Mouse (Mus musculus) frontal cortex, adult (tissue): Measurements from ENCODE around the gene Gm47841.
A peak's percentile ranks its signal among the peaks of the same experiment; 100 is the strongest.

Experiments
- ATAC-seq: cut with Nextera tagmentation; 2 replicates; pipeline ENCODE4 v1.9.2; 2017; ENCODE audit warnings: mild to moderate bottlenecking, moderate library complexity, mixed read lengths; ENCODE audit not compliant: low TSS enrichment

The Gm47841 gene

DNA sequence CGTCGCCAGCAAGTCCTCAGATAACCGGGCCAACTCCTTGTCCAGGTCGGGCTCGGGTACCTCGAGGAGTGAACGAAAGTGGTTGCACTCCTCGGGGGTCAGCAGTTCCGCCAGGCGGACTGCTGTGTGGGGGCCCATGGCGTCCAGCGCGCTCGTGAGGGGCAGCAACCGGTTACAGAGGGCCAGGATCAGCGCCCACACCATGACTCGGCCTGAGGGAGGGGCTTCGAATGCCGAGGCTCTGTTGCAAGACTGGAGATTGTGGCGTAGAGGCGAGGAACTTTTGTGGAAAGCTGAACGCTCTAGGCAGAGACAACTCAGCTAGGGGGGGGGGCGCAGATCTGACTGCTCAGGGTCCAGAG is at the start of gene Gm47841:
TSS of gene Gm47841 (minus strand) at position 204 of the 362 bp plus-strand sequence.
- no peak for ATAC-seq

DNA sequence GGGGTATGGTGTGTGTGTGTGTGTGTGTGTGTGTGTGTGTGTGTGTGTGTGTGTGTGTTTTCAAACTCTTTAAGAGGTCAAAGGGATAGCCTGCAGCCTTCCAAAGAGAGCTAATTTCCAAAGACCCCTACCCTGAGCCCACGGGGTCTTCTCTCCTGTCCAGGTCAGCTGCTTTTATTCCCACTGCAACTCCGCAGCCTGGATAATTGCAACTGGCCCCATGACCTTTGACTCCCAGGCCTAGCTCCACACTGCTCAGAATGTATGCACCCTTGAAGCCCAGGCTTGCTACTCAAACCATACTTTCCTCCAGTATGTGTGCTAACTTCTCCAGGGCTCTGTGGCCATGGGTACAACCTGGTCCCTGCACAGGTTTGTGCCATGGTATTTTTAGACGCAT is 48.2 kb upstream of the Gm47841 start:
- ATAC-seq, result no peak

DNA sequence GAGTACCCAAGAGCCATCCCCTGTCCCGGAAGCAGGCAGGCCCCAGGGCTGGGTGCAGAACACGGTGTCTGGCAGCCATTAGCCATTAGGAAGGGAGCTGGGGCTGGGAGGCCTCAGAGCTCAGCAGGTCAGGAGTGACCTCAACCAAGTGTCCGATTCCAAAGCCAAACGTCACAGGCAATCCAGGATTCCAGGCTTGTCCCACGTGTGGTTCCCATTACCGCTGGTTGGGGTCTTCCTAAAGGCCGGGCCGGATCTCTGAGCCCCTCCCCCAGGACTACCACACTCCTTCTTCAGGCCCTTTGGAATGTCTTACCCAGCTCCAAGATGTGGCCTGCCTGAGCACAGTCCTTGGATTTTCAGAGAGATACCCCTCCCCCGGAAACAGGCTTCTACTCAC is 47.8 kb upstream of the Gm47841 start:
- no peak for ATAC-seq

DNA sequence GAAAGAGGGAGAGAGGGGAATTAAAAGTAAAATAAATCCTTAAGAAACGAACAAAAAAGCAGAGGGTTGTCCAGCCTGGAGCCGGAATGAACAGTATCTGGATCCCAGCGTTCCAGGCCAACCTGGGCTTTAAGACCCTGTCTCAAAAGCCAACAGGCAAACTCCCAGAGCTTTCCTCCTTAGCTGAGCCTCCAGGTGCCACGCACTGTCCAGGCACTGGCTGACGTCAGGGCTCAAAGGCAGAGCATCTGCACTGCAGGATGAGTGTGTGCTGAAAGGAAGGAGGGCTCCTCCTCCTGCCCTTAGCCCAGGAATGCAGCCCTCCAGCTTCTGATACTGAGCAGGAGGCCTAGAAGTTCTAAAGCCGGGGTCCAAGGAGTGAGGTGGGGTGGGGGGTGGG is 46.8 kb upstream of the Gm47841 start:
- ATAC-seq, result no peak

DNA sequence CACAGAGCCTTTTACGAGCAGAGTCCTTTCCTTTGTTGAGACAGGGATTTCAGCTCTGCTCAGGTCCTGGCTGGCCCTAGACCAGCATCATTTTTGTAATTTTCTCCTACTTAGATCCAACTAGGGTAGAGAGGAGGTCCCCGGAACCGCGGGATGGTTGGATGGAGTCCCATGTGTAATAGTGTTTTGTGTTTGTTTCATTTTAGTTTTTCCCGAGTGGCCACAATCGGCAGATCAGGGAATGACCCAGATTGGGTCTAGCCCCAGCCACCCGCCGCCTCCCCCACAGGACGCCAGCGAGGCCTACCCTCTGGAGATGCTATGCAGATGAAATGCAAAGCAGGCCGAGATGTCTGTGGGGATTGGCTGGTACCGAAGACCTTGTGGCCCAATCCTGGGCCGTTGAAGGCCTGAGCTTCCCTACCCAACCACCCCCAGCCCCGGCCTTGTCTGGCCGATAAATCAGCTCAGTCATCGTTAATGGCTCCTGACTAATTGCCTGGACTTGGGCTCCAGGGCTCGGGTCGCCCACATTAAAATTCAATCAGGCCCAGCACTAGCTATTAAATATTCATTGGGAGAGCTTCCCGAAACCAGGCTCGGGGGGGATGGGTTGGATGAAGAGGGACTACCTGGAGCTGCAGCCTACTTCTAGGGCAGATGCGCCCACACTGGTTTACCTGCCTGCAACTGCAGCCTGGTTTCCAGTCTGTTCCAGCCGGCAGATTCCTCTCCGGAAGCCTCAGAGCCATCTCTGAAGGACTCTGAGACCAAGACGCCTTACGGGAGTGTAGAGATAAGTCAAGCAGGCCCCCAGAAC is 45.8 kb upstream of the Gm47841 start:
- ATAC-seq, result peak; percentile 81

DNA sequence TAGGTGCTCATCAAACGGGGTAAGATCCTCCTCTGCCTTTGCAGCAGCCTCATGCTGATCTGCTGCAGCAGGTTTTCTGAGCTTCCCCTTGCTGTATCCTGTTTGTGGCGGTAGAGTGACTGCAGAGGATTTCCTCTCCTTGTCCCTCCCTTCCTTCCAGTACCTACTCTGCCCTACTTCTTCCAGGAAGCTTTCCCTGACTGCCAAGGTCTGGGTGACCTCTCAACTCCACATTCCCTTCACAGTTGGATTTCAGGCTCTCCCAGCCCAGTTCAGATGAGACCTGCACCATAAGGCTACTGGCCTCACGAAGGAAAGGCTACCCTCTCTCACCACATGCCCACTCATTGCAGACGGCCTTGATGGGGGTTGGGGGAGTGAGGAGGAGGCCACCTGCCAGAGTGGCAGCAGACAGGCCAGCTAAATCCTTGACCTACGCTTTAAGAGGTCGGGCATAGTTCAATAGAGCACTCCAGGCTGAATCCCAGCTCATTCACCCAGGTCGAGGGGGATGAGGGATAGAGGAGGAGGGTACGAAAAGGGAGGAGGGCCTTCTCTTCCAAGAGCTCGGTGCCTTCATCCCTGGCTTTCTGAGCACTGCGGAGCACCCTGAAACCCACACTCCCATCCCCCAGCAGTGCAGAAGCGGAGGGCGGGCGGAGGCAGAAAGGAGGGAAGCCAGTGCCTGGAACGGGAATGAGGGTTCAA is 45.1 kb upstream of the Gm47841 start:
- ATAC-seq, result peak; percentile 42; the same call in 1 of the 2 replicates

DNA sequence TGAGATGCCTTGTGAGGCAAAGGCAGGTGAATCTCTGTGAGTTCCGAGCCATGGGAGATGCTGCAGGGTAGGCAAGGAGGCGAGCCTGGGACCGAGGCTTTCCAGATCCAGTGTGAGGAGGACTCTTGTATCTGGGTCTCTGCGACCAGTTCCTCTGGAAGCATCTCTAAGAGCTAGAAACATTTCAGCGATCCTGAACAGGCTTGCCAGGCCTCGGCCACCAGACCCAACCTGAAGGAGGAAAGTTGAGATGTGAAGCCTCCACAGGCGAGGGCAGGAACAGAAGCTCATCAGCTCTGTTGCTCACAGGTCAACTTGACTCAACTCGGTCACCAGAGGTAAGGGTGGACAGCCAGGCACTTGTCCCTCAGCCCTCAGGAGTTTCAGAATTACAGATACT is 44.4 kb upstream of the Gm47841 start:
- no peak for ATAC-seq

DNA sequence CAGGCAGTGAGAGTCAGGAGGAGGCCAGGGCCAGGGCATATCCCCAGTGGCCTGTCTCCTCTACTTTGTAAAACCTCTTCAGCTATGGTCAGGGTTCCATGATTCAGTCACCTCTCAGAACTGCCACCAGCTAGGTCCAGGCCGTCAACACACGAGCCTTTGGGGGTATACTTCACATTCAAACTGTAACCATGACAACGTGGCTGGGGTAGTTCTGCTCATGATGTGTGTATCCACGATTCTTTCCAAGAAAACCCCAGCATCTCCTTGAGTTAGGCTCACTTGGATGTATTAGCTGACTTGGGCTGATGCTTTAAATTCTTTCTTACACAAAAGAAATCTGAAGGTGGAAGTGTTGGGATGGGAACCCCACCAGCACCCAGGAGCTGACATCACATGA is 41.1 kb upstream of the Gm47841 start:
- no peak for ATAC-seq

DNA sequence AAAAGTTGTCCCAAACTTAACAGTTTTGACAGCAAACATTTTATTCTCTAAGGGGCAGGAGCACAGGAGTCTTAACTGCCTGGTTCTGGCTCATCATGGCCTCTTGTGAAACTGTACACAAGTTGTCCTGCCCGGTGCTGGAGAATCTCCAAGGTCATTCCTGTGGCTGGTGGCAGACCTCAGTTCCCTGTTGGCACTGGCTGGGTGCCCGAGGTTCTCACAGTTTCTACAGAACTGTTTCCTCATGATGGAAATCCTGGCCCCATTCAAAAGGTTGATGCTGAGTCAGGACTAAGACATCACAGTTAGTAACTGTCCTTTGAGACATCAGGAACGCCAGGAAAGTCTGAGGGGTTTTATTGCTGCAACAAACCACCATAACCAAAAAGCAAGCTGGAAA is 39.8 kb upstream of the Gm47841 start:
- no peak for ATAC-seq

DNA sequence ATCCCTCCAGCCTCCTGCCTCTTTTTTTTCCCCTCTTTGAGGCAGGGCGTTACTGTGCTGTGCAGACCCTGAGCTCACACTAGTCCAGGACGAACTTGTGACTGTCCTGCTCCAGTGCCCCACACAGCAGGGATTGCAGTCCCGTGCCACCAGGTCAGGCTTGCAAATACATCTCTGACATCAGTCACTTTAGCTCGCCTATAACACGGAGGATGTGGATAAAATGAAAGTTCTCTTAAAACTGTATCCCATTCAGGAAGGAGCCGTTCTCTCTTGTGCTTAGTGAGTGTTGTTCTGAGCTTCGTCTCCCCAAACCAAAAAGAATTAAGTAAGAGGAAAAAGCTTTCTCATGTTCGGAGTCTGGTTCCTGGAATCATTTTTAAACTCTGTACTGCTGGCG is 39.3 kb upstream of the Gm47841 start:
- no peak for ATAC-seq

DNA sequence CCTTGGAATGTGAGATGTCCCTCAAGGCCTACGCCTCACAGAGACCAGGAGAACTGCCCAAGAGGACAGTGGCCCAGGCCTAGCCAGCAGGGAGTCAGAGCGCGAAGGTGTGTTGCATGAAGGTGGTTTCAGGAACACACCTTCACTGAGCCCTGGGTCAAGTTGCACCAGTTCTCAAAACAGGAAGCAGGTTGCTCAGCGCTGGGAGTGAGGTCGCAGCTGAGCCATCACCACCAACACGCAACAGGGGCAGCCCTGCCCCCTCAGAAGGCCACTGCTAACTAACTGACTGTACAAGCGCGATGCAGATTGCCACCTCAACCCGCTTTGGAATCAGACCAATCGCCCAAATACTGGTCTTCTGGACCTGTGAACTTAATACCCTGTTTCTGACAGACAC is 37.3 kb upstream of the Gm47841 start:
- no peak for ATAC-seq

DNA sequence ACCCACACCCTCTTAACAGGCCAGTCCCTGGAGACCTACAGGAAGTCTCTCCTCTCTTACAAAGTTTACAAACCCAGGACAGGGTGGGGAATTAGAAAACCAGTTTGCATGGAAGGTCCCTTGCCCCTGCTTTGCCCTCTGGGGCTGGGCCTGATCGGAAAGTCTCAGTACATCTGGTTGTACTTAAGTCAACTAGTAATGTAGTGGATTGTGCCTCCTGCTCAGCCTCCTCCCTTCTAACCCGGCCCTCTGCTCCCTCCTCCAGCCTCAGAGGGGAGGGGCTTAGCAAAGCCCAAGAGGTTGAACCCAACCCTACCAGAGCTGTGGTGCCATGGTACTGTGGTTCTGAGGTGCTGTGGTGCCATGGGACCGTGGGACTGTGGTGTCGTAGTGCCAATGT is 35.0 kb upstream of the Gm47841 start:
- ATAC-seq, result no peak

DNA sequence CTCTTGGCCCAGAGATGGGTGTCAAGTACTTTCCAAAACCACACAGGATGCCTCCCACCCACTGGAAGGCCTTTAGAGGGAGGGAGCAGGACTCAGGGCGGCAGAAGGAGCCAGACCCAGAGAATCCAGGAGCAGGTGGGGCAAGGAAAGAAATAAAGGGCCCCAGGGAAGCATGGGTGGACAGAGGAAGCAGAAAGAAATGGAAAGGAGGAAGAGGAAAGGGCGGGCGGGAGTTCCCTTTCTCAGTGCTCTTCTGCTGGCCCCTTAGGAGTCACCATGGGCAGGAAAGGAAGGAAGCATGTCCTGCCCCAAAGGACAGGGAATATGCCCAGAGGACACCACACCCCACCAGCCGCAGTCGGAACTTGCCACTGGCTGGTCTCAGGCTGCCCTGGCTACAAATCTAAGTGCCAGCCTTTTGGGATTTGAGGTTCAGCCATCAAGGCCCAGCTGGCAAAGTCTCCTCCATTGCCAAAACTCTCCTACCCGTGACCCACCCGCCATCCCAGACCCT is 33.9 kb upstream of the Gm47841 start:
- no peak for ATAC-seq

DNA sequence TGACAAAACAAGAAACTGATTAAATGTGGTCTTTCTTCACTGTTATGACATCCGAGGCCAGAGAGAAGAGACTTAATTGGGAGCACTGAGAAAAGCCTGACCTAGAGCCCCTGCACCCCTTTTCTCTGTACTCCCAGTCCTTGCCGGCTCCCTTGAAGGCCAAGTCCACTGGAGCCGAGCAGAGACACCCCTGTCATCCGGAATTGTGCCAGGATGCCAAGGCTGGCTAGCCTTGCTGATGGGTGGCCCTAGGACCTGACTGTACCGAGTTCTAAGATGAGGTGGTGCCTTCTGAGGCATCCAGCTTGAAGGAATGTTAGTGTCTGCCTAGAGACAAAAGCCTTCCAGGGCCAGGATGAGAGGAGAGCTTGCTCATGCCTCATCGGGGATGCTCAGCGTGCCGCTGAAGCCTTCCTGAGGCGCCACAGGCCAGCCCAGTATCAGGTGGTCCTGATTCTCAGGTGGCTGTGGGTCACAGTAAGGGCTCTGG is 32.9 kb upstream of the Gm47841 start:
- no peak for ATAC-seq

DNA sequence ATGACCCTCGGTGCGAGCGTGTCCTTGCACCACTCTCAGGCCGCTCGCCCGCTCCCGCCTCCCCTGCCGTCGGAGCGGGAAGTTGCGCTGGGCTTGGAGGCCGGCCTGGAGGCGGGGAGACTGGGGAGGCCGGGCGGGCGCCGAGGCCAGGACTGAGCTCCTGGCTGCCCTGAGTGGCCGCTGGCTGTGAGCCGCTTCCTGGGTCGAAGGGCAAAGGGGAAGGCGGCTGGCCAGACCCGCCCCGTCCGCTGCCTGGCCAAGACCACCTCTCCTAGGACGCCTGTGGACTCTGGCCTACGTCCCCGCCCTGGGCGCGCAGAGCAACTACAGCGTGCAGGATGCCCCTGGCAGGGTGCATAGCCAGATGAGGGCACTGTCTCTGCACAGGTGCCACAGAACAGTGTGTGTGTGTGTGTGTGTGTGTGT is 31.5 kb upstream of the Gm47841 start:
- ATAC-seq, result peak; percentile 73

DNA sequence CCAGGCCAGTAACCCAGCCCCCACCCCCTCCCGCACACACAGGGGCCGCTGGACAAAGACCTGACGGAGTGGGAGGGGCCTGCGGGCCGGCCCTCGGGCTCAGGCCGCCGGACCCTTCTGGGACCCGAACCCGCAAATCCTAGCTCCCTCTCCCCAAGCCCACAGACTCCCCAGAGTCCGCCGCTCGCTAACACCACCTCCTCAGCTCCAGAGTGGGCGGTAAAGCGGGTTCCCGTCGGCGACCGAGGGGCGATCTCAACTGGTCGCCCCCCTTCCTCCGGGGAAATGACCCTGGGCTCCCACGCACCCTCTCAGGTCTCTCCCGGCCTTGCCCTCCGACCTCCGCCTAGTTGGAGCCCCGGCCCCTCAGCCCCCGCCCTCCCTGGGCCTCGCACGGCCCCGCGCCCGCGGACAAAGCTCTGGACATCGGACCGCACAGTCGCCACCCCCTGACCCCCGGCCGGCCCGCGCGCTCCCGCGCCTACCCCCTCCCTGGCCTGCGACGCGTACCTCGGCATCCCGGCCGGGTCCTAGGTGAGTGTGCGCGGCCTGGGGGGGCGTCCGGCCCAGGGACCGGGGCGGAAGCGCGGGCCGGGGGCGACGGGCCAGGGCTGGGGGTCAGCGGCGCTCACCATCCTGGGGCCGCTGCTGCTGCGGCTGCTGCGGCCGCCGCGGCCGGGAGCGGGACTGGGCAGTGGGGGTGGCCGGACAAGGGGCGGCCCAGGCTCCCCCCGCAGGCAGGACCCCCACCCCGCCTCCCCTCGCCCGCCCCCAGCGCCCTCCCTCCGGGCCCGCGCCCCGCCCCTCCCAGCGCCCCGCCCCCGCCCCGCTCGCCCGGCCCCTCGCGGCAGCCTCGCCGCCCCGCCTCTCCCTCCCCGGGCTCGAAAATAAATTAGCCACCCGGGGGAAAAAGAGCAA is 30.9 kb upstream of the Gm47841 start, which contains the start of gene Fignl2:
TSS of gene Fignl2 (minus strand) at position 755 of the 918 bp plus-strand sequence.
- ATAC-seq, result no peak

DNA sequence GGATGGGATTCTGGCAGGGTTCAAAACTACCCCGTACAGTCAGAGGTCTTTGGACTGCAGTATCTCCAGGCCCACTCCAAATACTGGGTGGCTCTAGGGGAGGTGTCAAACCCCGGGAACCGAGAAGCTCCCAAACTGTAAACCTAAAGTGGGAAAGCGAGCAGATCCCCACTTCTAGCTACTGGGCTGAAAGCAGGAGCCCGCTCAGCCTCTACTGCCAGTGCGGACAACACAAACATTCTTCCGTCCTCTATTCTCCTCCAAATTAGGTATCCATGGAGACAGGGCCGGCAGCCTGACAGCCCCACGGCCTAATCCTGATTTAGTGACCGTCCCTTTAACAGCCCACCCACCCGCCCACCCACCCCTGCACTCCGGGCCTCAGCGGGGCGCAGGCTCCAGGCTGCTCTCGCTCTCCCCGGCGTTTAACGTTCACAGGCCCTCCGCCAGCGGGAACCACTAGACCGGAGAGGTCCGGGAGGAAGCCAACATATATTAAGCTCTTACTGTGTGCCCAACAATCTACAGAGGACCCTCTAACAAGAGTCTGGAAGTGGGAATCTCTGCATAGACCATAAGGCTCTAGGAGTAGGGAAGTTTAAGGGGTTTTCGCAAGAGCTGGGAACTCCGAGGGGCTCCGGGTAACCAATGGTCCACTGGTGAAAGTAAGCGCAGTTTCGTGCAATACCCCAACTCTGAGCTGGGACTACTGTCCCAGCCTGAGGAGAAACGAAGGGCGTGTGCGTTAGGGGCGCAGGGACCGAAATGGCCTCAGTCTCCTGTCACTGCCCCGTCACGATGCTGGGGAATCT is 30.0 kb upstream of the Gm47841 start:
- ATAC-seq, result no peak

DNA sequence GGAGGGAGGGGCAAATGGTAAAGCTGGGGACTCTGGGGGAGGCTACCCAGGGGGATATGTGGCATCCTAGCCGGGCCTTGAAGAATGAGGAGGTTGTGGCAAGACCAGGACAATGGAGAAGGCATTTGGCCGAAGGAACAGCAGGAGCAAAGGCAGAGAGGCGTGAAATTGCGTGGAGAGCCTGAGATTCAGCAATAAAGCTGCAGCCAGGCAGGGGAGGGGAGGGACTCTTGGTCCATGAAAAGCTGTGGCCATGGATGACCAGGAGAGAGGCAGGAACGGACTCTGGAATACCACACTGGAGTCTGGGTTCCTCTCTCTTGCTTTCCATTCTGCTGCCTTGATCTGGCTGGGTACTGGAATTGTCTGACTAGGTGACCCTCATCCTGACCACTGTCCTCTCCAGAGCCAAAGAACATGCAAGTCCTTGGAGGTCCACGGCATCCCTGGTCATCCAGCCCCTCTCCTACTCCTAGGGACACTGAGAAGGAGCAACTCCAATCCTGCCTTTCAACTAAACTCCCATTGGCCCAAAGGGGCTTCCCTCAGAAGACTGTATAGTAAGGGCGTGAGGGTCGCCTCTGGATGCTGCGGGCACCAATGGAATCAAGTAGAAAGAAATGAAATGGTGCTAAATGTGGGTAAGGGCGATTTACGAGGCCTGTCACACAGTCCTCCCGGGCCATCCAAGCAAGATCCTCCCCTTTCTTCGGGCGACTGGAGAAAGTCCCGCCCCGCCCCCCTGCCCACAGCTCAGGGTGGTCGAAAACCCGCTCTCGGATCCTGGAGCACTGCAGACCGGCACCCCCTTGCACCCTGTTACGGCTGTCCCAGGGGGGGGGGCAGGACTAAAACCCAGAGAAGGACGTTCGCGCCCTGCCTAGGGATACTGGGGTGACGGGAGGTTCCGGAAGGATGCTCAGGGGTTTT is 29.1 kb upstream of the Gm47841 start:
- ATAC-seq, result no peak

DNA sequence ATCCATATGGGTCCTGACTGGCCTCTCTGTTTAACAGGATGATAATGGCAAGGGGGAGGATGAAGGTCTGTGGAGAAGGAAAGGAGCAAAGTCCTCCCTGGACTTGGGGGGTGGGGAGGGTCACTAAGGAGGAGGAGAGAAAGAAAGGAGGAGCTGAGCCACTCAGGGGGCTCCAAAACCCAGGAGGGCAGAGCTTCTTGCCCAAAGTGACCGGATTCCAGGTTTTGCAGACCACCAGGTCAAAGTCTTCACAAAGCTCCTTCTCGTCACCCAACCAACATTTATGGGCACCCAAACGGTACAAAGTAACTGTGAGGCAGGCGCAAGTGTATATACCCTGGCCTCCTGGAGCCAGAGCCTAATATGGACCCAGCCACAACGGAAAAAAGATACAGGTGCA is 28.5 kb upstream of the Gm47841 start:
- no peak for ATAC-seq

DNA sequence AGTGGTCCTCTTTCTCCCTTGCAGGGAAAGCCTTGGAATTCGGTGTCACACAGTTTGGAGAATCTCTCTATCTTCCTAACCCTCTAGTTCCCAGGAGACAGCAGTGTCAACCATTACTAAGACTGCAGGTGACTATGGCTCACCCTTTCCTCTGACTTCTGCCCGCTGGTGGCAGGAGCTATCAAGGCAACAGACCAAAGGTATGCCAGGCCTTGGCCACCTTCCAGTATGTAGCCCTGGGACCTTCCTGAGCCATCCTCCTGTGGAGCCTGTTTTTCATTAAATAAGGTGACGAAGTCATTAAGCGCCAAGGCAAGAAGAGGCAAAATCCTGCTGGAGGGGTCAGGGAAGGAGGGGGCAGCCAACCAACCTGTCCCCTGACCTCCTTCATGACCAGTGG is 28.0 kb upstream of the Gm47841 start:
- no peak for ATAC-seq
